Mouse (Mus musculus) heart, adult 11 months (tissue): ENCODE data around the gene Fgfr2.

Experiments used
- DNase-seq: peaks from one replicate; pipeline ENCODE4 v3.0.0; 2022

Fgfr2 gene

DNA sequence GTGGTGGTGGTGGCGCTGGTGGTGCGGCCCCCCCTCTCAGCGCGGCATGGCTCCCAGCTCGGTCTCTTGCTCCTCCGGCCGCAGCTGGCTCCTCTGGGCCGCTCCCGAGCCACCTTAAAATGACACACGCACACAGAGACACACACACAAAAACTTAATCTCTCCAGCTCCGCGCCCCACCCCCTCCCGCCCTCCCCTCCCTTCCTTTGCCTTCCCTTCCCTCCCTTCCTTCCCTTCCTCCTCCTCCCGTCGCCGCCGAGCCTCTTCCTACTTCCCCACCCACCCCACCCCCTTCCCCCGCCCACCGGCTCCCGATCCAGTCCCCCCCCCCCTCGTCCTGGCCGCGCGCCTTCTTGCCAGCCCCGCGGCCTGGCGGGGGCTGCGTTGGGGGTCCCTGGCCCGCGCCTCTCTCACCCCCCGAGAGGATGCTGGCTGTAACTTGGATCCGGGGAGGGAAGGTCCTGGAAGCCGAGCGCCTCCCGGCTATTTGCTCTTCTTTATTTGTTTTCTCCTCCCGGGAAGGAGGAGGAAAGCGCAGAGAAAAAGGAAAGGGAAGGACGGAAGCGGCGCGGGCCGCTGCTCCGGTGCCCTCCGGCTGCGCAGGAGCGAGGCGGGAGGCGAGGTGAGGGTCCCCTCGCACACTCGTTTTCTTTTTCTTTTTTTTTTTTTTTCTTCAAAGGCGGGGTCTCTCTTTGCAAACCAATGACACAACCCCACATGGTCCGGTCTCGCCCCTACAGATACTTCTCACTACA, at the start of gene Fgfr2:
Gene Fgfr2 (minus strand): TSS at position 107 of the 755 bp plus-strand sequence.
- DNase-seq, result peak; percentile 98

DNA sequence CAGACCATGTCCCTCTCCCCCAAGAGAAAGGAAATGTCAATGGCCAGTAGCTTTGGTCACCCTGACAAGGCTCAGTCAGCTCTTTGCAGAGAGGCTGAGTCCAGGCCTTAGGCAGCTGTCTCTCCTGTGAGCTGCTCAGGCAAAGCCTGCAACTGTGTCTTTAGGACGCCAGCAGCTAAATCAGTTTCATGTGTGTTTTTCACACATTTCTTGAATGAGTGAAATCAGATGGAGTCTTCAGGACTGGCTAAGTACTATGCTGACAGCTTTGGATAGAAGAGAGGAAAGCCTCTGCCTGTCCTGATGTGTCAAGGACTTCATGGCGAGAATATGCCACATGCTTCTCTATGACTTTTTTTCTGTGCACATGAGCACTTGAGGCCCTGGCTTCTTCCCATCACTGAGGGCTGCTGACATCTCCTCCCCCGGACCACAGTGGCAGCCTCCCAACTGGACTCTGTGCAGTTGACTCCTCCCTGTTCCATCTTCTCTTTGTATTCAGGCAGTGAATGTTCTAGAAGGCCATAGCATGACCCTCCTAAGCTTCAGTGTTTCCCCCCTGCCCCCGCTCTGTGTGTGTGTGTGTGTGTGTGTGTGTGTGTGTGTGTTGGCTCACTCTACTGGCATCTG, 48.4 kb upstream of the Fgfr2 start:
- peak; percentile 95 for DNase-seq

DNA sequence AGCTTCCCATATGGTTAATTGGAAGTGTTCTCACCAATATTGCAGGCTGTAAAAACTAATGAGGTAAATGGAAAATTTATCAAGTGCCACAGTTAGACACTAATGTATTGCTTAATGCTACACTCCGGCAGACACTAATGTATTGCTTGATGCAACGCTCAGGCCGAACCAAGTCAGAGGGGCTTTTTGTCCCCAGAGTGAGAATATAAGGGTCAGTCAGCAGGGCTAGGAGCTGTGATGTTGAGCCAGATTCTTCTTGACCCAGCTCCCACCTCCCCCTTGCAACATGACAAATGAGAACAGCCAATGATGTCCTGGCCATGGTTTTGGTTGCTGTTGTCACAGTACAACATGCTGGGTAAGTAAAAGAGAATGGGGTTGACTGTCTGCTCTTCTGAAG, 45.8 kb upstream of the Fgfr2 start:
- DNase-seq, result no peak

DNA sequence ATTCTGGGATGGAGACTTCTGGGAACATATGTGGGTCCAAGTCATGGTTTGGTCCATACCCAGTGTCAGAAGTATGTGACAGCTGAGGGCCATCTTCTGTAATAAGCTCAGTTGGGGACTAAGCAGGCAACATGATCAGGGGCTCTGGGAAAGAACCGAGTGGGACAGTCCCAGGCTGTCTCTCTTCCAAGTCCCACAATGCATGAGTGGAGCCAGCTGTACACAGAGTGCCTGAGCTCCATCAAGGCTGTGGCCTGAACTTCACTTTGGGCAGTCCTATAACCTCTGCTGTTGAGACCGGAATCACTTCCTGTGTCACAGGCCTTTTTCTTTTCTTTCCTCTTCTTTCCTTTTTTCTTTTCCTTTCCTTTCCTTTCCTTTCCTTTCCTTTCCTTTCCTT, 44.8 kb upstream of the Fgfr2 start:
- DNase-seq, result peak; percentile 64

DNA sequence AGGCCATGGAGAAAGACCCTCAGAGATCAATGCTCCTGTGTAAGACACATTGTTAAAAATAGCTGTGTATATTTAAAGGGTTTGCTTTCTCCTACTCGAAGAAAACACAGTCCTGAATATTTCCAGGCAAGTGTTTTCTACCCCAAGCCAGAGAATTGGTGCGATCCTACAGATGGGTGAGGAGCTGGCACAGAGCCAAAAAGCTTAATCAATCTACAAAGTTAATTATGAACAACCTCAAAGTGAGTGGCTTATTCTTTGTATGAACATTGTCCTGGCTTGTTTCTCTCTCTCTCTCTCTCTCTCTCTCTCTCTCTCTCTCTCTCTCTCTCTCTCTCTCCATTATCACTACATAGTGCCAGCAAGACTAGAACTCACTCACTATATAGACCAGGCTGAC, 41.6 kb upstream of the Fgfr2 start:
- no peak for DNase-seq

DNA sequence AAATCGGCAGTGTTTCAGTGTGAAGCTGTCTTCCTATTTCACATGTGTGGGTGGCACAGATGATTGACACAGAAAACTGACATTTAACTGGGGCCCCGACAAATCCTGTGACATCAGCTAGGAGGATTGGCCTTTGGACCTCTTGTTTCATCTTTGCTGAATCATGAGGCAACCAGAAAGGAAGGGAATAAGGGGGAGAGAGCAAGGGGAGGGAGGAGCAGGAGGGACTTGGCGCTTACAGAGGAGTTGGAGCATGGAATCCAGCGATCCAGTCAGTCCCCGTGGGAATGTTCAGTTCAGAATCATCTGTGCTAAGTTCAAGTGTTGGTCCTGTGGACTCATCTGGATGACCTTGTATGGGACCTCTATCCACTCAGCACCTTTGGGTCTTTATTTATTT, 39.9 kb upstream of the Fgfr2 start:
- DNase-seq, result peak; percentile 92

DNA sequence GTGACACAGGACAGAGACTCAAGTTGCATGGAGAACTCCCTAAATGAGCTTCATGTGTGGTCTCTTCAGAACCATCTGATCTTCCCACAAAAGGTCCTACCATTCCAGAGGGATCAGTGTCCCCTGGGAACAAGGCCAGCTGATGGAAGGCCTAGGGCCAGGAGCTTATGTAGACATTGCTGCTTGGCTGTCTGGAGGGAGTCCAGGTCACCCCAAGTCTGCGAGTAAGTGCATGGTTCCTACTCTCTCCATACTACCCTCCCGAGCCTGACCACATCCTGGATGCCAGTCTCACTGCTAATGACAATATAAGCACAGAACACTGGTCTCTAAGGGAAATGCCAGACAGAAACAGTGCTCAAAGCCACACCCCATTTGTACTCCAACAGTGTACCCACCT, 39.0 kb upstream of the Fgfr2 start:
- DNase-seq, result peak; percentile 70

DNA sequence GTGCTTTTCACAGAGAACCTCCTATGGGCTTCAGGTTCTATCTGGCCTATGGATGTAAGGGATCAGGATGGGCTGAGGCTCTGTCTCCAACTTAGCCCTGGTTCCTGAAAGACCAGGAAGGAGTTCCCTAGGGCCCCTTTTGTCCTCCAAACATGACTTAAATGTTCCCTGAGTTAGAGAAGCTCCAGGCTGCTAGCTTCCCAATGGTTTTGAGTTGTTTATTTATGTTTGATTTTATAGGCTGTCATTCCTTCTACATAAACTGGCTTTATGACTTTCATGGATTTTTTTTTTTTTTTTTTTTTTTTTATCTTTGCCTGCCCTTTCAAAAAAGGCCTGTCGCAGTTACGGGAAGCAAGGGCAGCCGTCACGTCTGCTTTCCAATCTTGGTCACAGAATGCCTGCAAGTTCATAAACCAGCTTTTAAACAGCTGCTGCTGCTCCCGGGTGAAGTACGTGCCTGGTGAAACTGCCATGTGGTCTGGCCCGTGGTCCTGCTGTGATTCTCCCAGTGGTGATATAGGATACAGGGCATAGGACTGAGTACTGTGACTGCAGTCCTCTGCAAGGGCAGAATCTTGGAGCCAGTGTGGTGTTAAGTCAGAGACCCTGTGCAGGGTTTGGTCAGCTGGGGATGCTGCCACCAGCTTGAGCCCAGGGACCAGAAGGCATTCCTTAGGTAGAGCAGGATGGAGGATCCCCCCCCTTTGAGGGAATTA, 38.4 kb upstream of the Fgfr2 start:
- DNase-seq, result peak; percentile 72

DNA sequence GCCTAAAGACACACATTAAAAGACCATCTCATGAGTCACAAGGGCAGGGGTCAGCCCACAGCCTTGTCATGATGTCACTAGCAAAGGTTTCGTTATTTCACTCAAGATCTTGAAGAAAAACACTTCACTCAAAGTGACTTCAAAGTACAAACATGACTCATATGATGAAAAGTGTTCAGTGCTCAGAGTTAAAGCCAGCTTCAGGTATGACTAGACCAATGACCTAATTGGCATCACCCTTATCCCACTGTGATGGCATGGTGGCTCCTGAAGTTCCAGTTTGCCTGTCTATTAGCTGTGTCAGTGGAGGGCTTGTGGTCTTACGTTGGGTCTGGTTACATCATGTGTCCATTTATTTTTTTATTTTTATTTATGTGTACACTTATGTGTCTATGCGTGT, 36.4 kb upstream of the Fgfr2 start:
- DNase-seq, result peak; percentile 65

DNA sequence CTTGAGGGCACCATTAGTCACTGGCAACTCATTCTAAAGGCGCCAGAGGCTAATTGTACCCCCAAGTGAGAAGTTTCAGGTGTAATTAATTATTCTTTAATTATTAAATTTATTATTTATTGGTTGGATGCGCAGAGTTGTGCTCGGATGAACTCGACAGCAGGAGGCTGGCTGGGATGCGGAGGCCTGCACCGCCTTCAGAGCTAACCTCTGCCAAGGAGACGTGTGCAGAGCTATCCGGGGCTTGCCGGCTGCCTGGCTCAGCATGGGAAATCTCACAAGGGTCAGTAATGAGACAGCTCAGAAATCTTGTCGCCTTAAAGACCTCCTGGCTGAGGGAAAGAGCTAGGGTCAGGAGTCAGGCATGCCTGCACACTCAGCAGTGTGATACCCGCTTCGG, 32.5 kb upstream of the Fgfr2 start:
- DNase-seq, result peak; percentile 68

DNA sequence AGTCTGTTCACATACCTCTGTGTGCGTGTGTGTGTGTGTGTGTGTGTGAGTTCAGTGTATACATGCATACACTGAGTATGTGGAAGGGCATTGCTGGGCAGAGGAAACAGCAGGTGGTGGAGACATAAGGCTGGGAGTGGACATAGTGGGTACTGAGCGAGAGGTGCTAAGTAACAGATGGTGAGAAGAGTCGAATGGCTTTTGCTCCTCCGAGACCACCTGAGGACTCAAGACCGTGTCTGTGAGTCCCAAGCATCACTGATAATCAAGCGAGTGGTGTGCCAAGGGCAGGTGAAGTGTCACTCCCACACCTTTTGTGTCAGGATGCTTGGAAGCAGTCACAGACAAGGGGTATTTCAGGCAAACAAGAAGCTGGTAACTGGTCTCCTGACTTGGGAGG, 31.7 kb upstream of the Fgfr2 start:
- DNase-seq, result no peak

DNA sequence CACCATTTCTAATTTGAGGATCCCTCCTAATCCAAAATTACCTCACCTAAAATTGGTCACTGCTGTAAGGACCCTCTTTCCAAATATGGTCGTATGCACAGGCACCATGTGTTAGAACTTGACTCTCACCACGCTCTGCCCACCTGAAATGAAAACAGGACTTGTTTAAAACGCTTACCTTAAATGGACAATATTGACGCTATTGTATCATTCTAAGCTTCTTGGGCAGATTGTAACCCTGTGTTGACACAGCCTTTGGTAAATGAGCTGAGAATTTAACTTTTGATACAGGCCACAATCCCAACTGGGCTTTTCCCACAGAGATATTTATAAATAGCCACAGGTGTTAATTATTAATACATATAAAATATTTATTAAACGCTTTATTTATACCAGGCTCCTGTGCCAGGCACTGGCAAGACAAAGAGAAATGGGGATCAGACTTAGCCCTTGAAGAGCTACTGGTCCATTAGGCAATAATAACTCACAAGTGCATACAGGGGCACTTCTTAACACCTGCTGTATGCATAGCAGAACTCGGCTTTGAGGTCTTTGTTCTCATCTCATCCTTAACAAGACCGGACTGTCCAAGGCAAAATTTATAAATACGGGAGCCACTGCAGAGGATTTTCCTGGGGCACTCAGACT, 16.7 kb upstream of the Fgfr2 start:
- DNase-seq, result no peak

DNA sequence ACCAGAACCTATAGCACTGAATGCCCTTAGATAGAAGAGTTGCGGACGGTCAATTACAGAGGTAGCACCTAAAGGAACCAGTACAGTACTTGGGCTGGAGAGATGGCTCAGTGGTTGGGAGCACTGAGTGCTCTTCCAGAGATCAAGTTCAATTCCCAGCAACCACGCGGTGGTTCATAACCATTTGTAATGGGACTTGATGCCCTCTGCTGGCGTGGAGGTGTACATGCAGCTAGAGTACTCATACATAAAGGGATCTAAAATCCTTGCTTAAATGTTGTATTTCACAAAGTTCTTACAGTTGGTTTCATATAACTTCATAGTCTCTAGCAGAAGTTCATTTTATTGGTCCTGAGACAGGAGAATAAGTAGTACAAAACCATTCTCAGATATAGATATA, 10.4 kb upstream of the Fgfr2 start:
- no peak for DNase-seq

DNA sequence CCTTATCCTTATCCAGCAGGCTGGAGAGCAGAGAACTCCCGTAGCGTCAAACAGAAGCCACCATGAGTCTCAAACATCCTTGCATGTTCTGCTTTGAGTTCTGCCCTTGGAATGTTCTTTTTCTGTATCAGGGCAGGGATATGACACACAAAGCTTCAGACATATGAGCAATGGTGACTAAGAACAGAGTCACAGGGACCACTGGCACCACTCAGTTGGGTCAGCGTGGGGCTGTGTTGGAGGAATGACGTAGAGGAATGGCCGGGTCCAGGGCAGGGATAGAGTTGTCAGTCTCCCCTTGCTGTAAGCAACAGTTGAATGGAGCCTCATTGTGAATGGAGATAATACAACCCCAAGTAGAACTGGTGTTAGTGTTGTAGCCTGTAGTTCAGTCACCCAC, 9.6 kb upstream of the Fgfr2 start:
- DNase-seq, result no peak

DNA sequence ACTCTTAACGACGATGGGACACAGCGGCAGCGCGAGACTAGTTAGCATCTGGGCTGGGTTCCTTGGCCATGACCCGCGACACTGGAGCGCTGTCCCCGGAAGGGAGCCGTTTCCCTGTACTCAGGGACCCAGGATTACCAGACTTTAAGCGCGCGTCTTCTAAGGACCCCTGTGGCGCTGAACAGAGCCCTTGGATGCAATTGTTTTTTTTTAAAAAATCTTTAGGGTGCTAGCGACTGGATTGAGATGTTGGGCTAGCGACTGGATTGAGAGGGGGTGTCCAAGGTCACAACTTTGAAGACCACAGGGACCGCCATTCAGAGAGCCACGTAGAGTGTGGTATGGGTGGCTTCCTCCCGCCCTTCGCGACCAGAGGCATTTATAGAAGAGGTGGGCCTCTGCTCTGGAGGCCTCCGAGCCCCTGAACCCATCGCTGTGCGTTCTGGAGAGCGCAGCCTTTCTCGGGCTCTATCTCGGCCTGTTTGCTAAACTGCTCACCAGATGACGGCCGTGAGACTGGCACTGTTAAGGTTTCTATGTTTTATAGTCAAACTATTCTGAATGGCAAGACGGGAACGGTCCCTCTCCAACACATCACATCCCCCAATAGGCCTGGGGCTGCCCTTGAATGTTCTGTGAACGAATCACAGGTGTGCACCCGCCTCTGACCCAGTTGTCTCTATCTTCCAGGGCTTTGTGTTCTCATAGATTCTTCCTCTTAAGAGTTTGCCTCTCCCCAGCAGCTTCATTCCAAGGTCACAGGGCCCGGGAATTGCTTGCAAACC, 1.7 kb upstream of the Fgfr2 start:
- DNase-seq, result peak; percentile 90

DNA sequence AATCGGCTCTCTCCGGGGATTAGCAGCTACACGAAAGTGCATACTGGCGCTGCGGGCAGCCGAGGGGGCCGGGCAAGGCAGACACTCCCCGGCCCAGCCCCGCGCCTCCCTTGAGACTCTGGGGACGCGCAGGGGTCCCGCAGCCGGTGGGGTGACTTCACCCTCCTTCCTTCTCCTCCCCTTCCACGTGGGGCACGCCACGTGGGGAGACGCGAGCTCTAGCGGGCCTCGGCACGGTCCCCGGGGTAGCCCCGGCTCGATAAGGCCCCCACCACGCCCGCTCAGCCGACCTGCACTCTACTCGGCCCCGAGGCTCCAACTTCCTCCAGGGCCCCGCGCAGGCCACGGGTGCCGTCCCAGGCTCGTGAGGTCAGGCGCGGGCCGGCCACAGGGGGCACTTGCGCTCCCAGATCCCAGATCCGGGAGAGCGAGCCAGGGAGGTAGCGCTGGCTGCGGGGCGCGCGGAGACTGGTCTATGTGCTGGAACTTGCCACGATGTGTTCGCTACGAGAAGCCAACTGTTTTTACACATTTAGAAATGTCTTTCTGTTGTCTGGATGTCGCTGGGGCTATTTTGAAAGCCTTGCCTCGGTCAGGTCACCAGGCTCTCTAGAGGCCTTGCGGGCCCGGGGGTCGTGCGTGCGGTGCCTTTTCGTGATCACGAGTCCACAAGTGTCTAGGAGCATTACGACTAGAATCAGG, 1.0 kb upstream of the Fgfr2 start, which contains the start of gene Ctbp2:
Gene Ctbp2 (minus strand): TSS at position 356 of the 702 bp plus-strand sequence.
- DNase-seq, result peak; percentile 99

DNA sequence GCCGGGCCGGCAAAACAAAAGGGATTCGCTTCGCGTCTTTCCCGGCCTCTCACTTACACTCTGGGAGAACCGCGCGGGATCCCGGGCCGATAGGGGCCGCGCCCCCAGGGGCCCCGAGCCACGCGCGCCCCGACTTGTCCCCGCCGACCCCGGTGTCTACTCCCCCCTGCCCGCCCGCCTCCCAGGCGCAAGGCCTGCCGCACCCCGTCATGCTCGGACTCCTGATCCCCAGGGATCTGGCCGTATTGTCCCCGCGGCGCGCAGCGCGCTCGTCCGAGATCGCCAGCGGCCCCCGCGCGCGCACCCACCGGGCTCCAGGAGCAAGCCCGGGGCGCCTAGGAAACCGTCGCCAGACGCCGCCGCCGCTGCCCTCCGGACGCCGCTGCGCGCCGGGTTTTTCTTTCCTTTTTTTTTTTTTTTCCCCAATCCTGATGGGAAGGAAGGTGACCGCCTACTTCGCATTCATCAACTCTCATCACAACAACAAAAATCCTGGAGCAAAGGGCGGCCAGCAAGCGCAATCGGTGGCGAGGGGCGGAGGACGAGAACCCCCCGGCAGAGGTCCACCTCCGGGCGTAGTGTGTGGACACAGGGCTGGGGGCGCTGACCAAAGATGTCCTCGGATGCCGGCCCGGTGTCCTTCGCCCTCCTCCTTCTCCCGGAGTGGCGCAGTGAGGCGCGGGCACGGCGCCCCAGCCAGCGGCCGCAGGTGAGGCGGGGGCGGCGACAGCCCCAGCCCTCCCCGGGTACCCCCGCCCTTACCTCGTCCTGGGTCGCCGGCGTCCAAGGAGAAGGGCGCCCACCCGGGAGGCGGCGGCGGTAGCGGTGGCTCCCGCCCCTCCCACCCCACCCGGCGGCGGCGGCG, 539 bp downstream of the Fgfr2 start:
- peak; percentile 98 for DNase-seq

DNA sequence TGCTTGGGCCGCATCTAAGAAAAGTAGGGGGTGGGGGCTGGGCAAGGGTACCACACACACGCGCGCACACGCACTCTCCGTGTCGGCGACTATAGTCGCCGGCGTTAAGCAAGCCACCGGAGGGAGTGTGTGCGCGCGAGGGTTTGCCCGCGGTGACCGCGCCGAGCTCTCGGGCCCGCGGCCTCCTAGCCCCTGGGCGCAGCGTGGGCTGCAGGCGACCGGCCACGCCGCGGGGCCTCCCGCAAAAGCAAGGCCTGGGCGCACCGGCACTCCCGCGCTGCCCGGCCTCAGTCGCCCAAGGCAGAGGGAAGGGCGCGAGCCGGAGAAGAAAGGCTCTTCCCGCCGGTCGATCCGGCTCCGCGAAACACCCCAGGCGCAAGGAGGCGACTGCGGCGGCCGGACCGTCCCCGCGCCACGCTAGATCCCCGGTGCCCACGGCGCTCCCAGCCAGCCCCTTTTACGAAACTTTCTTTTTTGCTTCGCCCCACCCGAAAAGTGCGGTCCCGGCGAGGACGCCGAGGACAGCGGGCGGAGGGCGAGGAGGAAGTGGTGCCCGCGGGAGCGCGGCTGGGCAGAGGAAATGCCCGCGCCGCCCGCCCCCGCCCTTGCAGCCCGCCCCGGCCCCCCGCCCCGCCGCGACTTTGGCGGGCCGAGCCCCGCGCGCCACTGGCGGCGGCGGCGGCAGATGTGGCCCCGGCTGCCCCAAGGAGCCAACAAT, 1.3 kb downstream of the Fgfr2 start:
- peak; percentile 96 for DNase-seq

DNA sequence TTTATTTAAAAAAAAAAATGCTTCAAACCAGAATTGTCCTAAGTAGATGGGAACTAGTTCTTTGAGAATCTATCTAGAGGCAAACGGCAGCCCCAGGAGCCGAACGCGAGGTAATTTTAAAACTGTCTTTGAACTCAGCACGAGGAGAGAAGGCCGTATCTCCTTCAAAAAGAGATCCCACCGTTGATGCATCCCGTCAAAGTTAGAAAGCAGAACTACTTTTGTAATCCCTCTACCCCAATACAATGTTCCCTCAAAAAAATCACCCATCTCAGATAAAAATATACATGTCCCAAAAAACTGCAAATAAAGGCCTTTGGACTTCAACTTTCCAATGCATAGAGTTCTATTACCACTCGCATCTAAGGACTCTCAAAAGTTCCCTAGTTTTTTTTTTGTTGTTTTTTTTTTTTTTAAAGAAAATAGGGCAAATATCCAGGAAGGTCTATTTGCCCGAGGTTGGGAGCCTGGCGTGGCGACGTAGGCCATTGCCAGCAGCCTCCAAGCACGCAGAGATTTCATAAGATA, 2.0 kb downstream of the Fgfr2 start:
- DNase-seq, result no peak

DNA sequence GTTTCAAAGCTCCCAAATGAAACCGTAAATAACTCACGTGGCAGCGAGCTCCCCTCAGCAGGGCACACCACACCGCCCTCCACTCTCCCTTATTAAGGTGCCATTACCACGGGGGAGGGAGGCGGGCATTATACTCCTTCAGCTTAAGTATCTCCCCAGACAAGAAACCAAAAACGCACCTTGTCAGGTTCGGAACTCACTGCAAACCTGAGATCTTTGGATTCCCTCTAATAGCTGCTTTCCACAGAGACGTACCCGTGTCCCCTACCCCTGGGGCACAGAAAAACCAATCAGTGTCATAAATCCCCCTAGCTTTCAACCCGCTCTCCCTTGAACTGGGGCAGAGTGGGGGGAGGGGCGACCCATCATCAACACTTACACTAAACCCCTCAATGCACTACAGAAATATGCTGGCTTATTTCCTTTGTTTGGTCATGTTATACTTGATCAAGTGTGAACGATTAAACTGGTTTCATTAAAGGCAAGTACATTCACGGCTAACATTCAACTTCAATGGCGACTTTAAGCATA, 2.9 kb downstream of the Fgfr2 start:
- no peak for DNase-seq
